Mouse (Mus musculus) MEL (cell line): ENCODE measurements around the gene Gm44973. TPM values are rescaled to one million over a fixed set of nuclear protein-coding genes. Genes with fewer than 3 reads are reported as not detected.

Experiments
- DNase-seq: peaks from one replicate; pipeline ENCODE4 v3.0.0; 2011; ENCODE audit warnings: low read depth, low spot score
- H3K27ac ChIP-seq: 2 replicates; pipeline ENCODE4 v1.5.1; 2012; ENCODE audit warnings: low read depth, mild to moderate bottlenecking, control low read depth, low read length, moderate library complexity; ENCODE audit not compliant: control insufficient read depth
- H3K27me3 ChIP-seq, 2 experiments: fragments of 150-350 bp in 1 of 2; sonication (generic) in 1 of 2; 2 replicates each; pipeline ENCODE4 v1.6.1; 2012; ENCODE audit warnings: low read length in 2 of 2, mild to moderate bottlenecking in 2 of 2, improper control_type of control experiment in 1 of 2, moderate library complexity in 1 of 2; ENCODE audit not compliant: insufficient read depth in 2 of 2, control insufficient read depth in 1 of 2
- H3K36me3 ChIP-seq, 2 experiments: 2 replicates each; pipeline ENCODE4 v1.6.1; 2012 to 2014; ENCODE audit warnings: low read length in 2 of 2, improper control_type of control experiment in 1 of 2, inconsistent platforms in 1 of 2, mild to moderate bottlenecking in 1 of 2; ENCODE audit not compliant: insufficient read depth in 2 of 2, control insufficient read depth in 1 of 2
- H3K4me1 ChIP-seq, 2 experiments: fragments of 150-350 bp in 1 of 2; sonication (generic) in 1 of 2; 2 replicates each; pipeline ENCODE4 v1.6.1; 2012; ENCODE audit warnings: low read length in 2 of 2, improper control_type of control experiment in 1 of 2, mild to moderate bottlenecking in 1 of 2; ENCODE audit not compliant: insufficient read depth in 2 of 2, control insufficient read depth in 1 of 2
- H3K4me3 ChIP-seq, 2 experiments: fragments of 150-350 bp in 1 of 2; sonication (generic) in 1 of 2; 2 replicates each; pipeline ENCODE4 v1.5.1; 2012; ENCODE audit warnings: low read depth in 2 of 2, low read length in 2 of 2, mild to moderate bottlenecking in 2 of 2, moderate library complexity in 2 of 2, control low read depth in 1 of 2, improper control_type of control experiment in 1 of 2; ENCODE audit not compliant: control insufficient read depth in 1 of 2, insufficient read depth in 1 of 2
- H3K79me2 ChIP-seq: 2 replicates; pipeline ENCODE4 v1.6.1; 2012; ENCODE audit warnings: mild to moderate bottlenecking, low read length, moderate library complexity; ENCODE audit not compliant: control insufficient read depth, poor library complexity, insufficient read depth
- H3K9ac ChIP-seq: 2 replicates; pipeline ENCODE4 v1.6.1; 2012; ENCODE audit warnings: low read depth, mild to moderate bottlenecking, control low read depth, low read length, moderate library complexity; ENCODE audit not compliant: control insufficient read depth, poor library complexity, severe bottlenecking
- H3K9me3 ChIP-seq: fragments of 150-350 bp; sonication (generic); replicated peaks from 2 replicates; pipeline ENCODE4 v1.6.1; 2012; ENCODE audit warnings: mild to moderate bottlenecking, low read length, improper control_type of control experiment, moderate library complexity; ENCODE audit not compliant: insufficient read depth
- CHD1 ChIP-seq: IDR thresholded peaks from 2 replicates; pipeline ENCODE4 v1.6.1; 2012; ENCODE audit warnings: low read depth, mild to moderate bottlenecking, inconsistent platforms, low read length, improper control_type of control experiment
- E2F4 ChIP-seq: IDR thresholded peaks from 2 replicates; pipeline ENCODE4 v1.6.1; 2011; ENCODE audit warnings: low read depth, low read length, improper control_type of control experiment, borderline replicate concordance
- ETS1 ChIP-seq: IDR thresholded peaks from 2 replicates; pipeline ENCODE4 v1.6.1; 2012; ENCODE audit warnings: low read depth, mild to moderate bottlenecking, inconsistent platforms, low read length, improper control_type of control experiment, moderate library complexity
- GABPA ChIP-seq: IDR thresholded peaks from 2 replicates; pipeline ENCODE4 v1.6.1; 2012; ENCODE audit warnings: low read depth, mild to moderate bottlenecking, inconsistent platforms, low read length, improper control_type of control experiment, moderate library complexity
- GATA1 ChIP-seq: IDR thresholded peaks from 2 replicates; pipeline ENCODE4 v1.6.1; 2011; ENCODE audit warnings: low read depth, low read length, improper control_type of control experiment
- HCFC1 ChIP-seq: IDR thresholded peaks from 2 replicates; pipeline ENCODE4 v1.6.1; 2012; ENCODE audit warnings: low read depth, mild to moderate bottlenecking, inconsistent platforms, low read length, improper control_type of control experiment, moderate library complexity
- KAT2A ChIP-seq: conservative IDR thresholded peaks from 2 replicates; pipeline ENCODE4 v1.6.1; 2012; ENCODE audit warnings: low read depth, low read length, improper control_type of control experiment, inconsistent platforms
- MAZ ChIP-seq: IDR thresholded peaks from 2 replicates; pipeline ENCODE4 v1.6.1; 2012; ENCODE audit warnings: low read depth, mild to moderate bottlenecking, inconsistent platforms, low read length, improper control_type of control experiment
- MEF2A ChIP-seq: IDR thresholded peaks from 2 replicates; pipeline ENCODE4 v1.6.1; 2014; ENCODE audit warnings: low read depth, mild to moderate bottlenecking, inconsistent platforms, low read length, improper control_type of control experiment; ENCODE audit not compliant: poor library complexity, insufficient replicate concordance, severe bottlenecking; ENCODE audit errors: extremely low read depth
- MXI1 ChIP-seq: IDR thresholded peaks from 2 replicates; pipeline ENCODE4 v1.6.1; 2011; ENCODE audit warnings: mild to moderate bottlenecking, low read depth, low read length, improper control_type of control experiment
- NRF1 ChIP-seq: IDR thresholded peaks from 2 replicates; pipeline ENCODE4 v1.6.1; 2014; ENCODE audit warnings: low read depth, mild to moderate bottlenecking, inconsistent platforms, low read length, improper control_type of control experiment, moderate library complexity; ENCODE audit not compliant: poor library complexity, insufficient read depth, severe bottlenecking
- POLR2AphosphoS2 ChIP-seq: IDR thresholded peaks from 2 replicates; pipeline ENCODE4 v1.6.1; 2011; ENCODE audit warnings: low read length, improper control_type of control experiment
- POLR2AphosphoS5 ChIP-seq: IDR thresholded peaks from 2 replicates; pipeline ENCODE4 v1.6.1; 2012; ENCODE audit warnings: low read depth, borderline replicate concordance, mild to moderate bottlenecking, inconsistent platforms, low read length, moderate library complexity, mixed read lengths
- RAD21 ChIP-seq: IDR thresholded peaks from 2 replicates; pipeline ENCODE4 v1.6.1; 2011; ENCODE audit warnings: mild to moderate bottlenecking, low read depth, low read length, improper control_type of control experiment
- RCOR1 ChIP-seq: IDR thresholded peaks from 2 replicates; pipeline ENCODE4 v1.6.1; 2012; ENCODE audit warnings: low read depth, mild to moderate bottlenecking, inconsistent platforms, low read length, improper control_type of control experiment
- SIN3A ChIP-seq: IDR thresholded peaks from 2 replicates; pipeline ENCODE4 v1.6.1; 2012; ENCODE audit warnings: low read length, improper control_type of control experiment, inconsistent platforms
- SMC3 ChIP-seq: IDR thresholded peaks from 2 replicates; pipeline ENCODE4 v1.6.1; 2011; ENCODE audit warnings: low read depth, low read length, improper control_type of control experiment
- TAL1 ChIP-seq: IDR thresholded peaks from 2 replicates; pipeline ENCODE4 v1.6.1; 2012; ENCODE audit warnings: mild to moderate bottlenecking, inconsistent platforms, low read length, moderate library complexity, mixed read lengths
- TBP ChIP-seq: IDR thresholded peaks from 2 replicates; pipeline ENCODE4 v1.8.0; 2011; ENCODE audit warnings: low read depth, low read length, improper control_type of control experiment
- TCF12 ChIP-seq: IDR thresholded peaks from 2 replicates; pipeline ENCODE4 v1.6.1; 2014; ENCODE audit warnings: low read depth, mild to moderate bottlenecking, inconsistent platforms, low read length, improper control_type of control experiment, moderate library complexity
- USF2 ChIP-seq, 2 experiments: IDR thresholded peaks; 2 replicates each; pipeline ENCODE4 v1.6.1; 2011 to 2012; ENCODE audit warnings: improper control_type of control experiment in 2 of 2, low read length in 2 of 2, borderline replicate concordance in 1 of 2, inconsistent platforms in 1 of 2, low read depth in 1 of 2, mild to moderate bottlenecking in 1 of 2; ENCODE audit not compliant: insufficient read depth in 1 of 2
- ZC3H11A ChIP-seq: IDR thresholded peaks from 2 replicates; pipeline ENCODE4 v1.6.1; 2012; ENCODE audit warnings: low read depth, mild to moderate bottlenecking, inconsistent platforms, low read length, improper control_type of control experiment
- ZMIZ1 ChIP-seq: IDR thresholded peaks from 2 replicates; pipeline ENCODE4 v1.6.1; 2012; ENCODE audit warnings: low read depth, mild to moderate bottlenecking, inconsistent platforms, low read length, improper control_type of control experiment, moderate library complexity
- ZNF384 ChIP-seq: IDR thresholded peaks from 2 replicates; pipeline ENCODE4 v1.6.1; 2012; ENCODE audit warnings: low read depth, mild to moderate bottlenecking, inconsistent platforms, low read length, improper control_type of control experiment
- polyA plus RNA-seq, 2 experiments: library from polyadenylated mRNA; stranded (reverse) in 1 of 2; unstranded in 1 of 2; fragments of >175 nt in 1 of 2; fragments of >200 nt in 1 of 2; gene quantifications; 2 replicates each; pipeline versions ENCODE4 v1.2.1 to v1.2.4; 2012; ENCODE audit warnings: low replicate concordance in 2 of 2, low read depth in 1 of 2; ENCODE audit not compliant: insufficient read length in 2 of 2, insufficient read depth in 1 of 2, missing spikeins in 1 of 2
- total RNA-seq: library from RNA; depleted of rRNA; stranded (reverse); fragments of 300-350 nt; gene quantifications from 2 replicates; pipeline ENCODE4 v1.2.3, GENCODE M21; 2012

The Gm44973 gene
- total and polyA plus RNA-seq, 3 experiments = 7.9 TPM; not detected in 2

- peaks cover 0 to 5% of the 10 kb centered on the region in 2 experiments; a peak in 2 of 4 replicates for H3K4me1 ChIP-seq
- TF ChIP-seq RAD21 = no peak
- TF ChIP-seq GABPA = no peak
- TF ChIP-seq POLR2AphosphoS5 = no peak
- TF ChIP-seq ETS1 = no peak
- TF ChIP-seq USF2 (IDR thresholded peaks at IDR 0.05; ENCODE audit: borderline replicate concordance in 1 of 2, insufficient read depth in 1 of 2, low read depth in 1 of 2, low read length in 2 of 2) = no peak
- no peak for TF ChIP-seq E2F4
- no peak for TF ChIP-seq RCOR1
- TF ChIP-seq CHD1 = no peak
- no peak for TF ChIP-seq MXI1
- no peak for TF ChIP-seq TBP
- no peak for TF ChIP-seq GATA1
- no peak for TF ChIP-seq SMC3
- no peak for TF ChIP-seq ZMIZ1
- no peak within 1 kb of the TSS for H3K27ac ChIP-seq
- H3K36me3 ChIP-seq = peaks cover 0 to 2% of the 10 kb centered on the region in 2 experiments; a peak in 2 of 4 replicates
- no peak for DNase-seq
- no peaks in the 10 kb centered on the region for H3K27me3 ChIP-seq
- no peak within 1 kb of the TSS for H3K4me3 ChIP-seq
- no peak within 1 kb of the TSS for H3K9ac ChIP-seq
- H3K79me2 ChIP-seq = no peaks in the 10 kb centered on the region; the same call in none of the 2 replicates
- H3K9me3 ChIP-seq = no peaks in the 10 kb centered on the region
Measured at GRCm38 (mm10) chr7:5033818-5034217, 18.5 kb downstream of the Gm44973 start, which contains the start of gene 4632433K11Rik. TSS of gene 4632433K11Rik (plus strand) at chr7:5034118.

GRCm38 (mm10) chr7:5035628-5036027 is 20.3 kb downstream of the Gm44973 start:
- H3K27me3 ChIP-seq = no peaks in the 10 kb centered on the region
- no peak overlapping the region for H3K27ac ChIP-seq
- H3K4me1 ChIP-seq = peaks cover 0 to 5% of the 10 kb centered on the region in 2 experiments; a peak in 2 of 4 replicates
- no peaks in the 10 kb centered on the region; a peak in 3 of 4 replicates for H3K36me3 ChIP-seq
- H3K9me3 ChIP-seq = no peaks in the 10 kb centered on the region
- H3K79me2 ChIP-seq = no peaks in the 10 kb centered on the region; the same call in none of the 2 replicates
- no peak for DNase-seq
- no peak overlapping the region for H3K9ac ChIP-seq
- no peak overlapping the region for H3K4me3 ChIP-seq
- TF ChIP-seq NRF1 (no peak), E2F4 (no peak), USF2 (IDR thresholded peaks at IDR 0.05; ENCODE audit: borderline replicate concordance in 1 of 2, insufficient read depth in 1 of 2, low read depth in 1 of 2, low read length in 2 of 2) (no peak), CHD1 (no peak), MXI1 (no peak), TBP (no peak), TAL1 (no peak), HCFC1 (no peak), ZC3H11A (no peak), SIN3A (no peak), KAT2A (no peak), TCF12 (no peak), ETS1 (no peak), GATA1 (no peak), POLR2AphosphoS2 (no peak; the same call in none of the 2 replicates), MAZ (no peak), MEF2A (no peak), ZNF384 (no peak)
